Mouse (Mus musculus) bone marrow, adult 2 months (tissue): ENCODE measurements around the gene Elf1.

ENCODE experiments used
- CTCF ChIP-seq: fragments of 200-500 bp; IDR thresholded peaks from 2 replicates; pipeline ENCODE4 v1.5.1; 2011; ENCODE audit warnings: low read length, control low read depth; ENCODE audit not compliant: control insufficient read depth, insufficient read depth
- POLR2A ChIP-seq: fragments of 200-500 bp; IDR thresholded peaks from 2 replicates; pipeline ENCODE4 v1.6.1; 2011; ENCODE audit warnings: low read depth, mild to moderate bottlenecking, control low read depth, low read length, borderline replicate concordance; ENCODE audit not compliant: control insufficient read depth

DNA sequence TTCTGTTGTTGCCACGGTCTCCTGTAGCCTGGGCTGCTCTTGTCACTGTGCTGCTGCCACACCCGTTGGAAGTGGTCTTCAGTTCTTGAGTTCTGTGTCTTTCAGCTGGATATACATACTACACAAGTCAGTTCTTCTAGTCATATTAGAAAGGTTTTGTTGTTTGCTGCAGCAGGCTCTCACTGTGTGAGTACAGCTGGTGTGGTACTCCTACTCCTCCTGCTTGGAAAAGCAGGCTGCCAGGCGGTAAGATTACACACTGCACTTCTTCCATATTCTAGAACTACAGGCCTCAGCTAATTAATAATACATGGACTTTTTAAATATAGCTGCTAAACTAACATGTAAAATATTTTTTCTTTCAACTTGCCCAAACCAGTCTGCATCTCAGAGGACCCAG is 125.9 kb downstream of the Elf1 start:
- TF ChIP-seq POLR2A = no peak
- no peak for TF ChIP-seq CTCF
